Mouse (Mus musculus) CH12.LX (cell line): ENCODE measurements around the gene Mrrf. TPM values are rescaled to one million over a fixed set of nuclear protein-coding genes. Genes with fewer than 3 reads are reported as not detected.

ENCODE experiments used
- DNase-seq: peaks from one replicate; pipeline ENCODE4 v3.0.0-alpha.2; 2013; ENCODE audit errors: extremely low read depth
- H3K27ac ChIP-seq: 2 replicates; pipeline ENCODE4 v1.5.1; 2012; ENCODE audit warnings: low read depth, mild to moderate bottlenecking, control low read depth, moderate library complexity; ENCODE audit not compliant: insufficient read depth
- H3K27me3 ChIP-seq: replicated peaks from 2 replicates; pipeline ENCODE3; 2012; ENCODE audit warnings: inconsistent platforms
- H3K36me3 ChIP-seq, 2 experiments: replicated peaks in 1 of 2; 2 replicates each; pipeline versions ENCODE3 to v1.6.1; 2012; ENCODE audit warnings: inconsistent platforms in 1 of 2, low read length in 1 of 2, mild to moderate bottlenecking in 1 of 2, mixed read lengths in 1 of 2, moderate library complexity in 1 of 2; ENCODE audit not compliant: control insufficient read depth in 1 of 2, insufficient read depth in 1 of 2
- H3K4me1 ChIP-seq, 2 experiments: 2 replicates each; pipeline ENCODE4 v1.6.1; 2012; ENCODE audit warnings: inconsistent platforms in 1 of 2, moderate library complexity in 1 of 2; ENCODE audit not compliant: insufficient read depth in 2 of 2, control insufficient read depth in 1 of 2
- H3K4me2 ChIP-seq: 2 replicates; pipeline ENCODE4 v1.6.1; 2012; ENCODE audit warnings: low read depth, mild to moderate bottlenecking, control low read depth; ENCODE audit not compliant: poor library complexity, insufficient read depth, severe bottlenecking
- H3K4me3 ChIP-seq, 3 experiments: fragments of 150-350 bp in 1 of 3; sonication (generic) in 1 of 3; replicated peaks in 1 of 3; 2 replicates each; pipeline versions ENCODE3 to v1.5.1; 2011 to 2012; ENCODE audit warnings: low read depth in 2 of 3, low read length in 2 of 3, mild to moderate bottlenecking in 2 of 3, moderate library complexity in 2 of 3, control low read depth in 1 of 3, improper control_type of control experiment in 1 of 3, inconsistent platforms in 1 of 3, mixed read lengths in 1 of 3; ENCODE audit not compliant: poor library complexity in 1 of 3
- H3K79me2 ChIP-seq: replicated peaks from 2 replicates; pipeline ENCODE4 v1.6.1; 2012; ENCODE audit warnings: mild to moderate bottlenecking, moderate library complexity; ENCODE audit not compliant: control insufficient read depth, poor library complexity, insufficient read depth, severe bottlenecking; ENCODE audit errors: extremely low read depth
- H3K9ac ChIP-seq: 2 replicates; pipeline ENCODE4 v1.6.1; 2012; ENCODE audit warnings: low read depth, mild to moderate bottlenecking, control low read depth, moderate library complexity; ENCODE audit not compliant: insufficient read depth
- H3K9me3 ChIP-seq: replicated peaks from 2 replicates; pipeline ENCODE3; 2012; ENCODE audit warnings: low read length, inconsistent platforms, mixed read lengths
- CHD1 ChIP-seq: IDR thresholded peaks from 2 replicates; pipeline ENCODE4 v1.6.1; 2012; ENCODE audit warnings: low read depth, low read length, improper control_type of control experiment, inconsistent platforms
- CTCF ChIP-seq, 2 experiments: IDR thresholded peaks in 1 of 2; conservative IDR thresholded peaks in 1 of 2; 2 replicates each; pipeline ENCODE4 v1.5.1; 2011 to 2012; ENCODE audit warnings: low read depth in 2 of 2, low read length in 2 of 2, improper control_type of control experiment in 1 of 2, inconsistent platforms in 1 of 2, mild to moderate bottlenecking in 1 of 2, moderate library complexity in 1 of 2
- ELF1 ChIP-seq: IDR thresholded peaks from 2 replicates; pipeline ENCODE4 v1.6.1; 2014; ENCODE audit warnings: low read depth, mild to moderate bottlenecking, inconsistent platforms, low read length, improper control_type of control experiment
- JUN ChIP-seq: IDR thresholded peaks from 2 replicates; pipeline ENCODE4 v1.6.1; 2011; ENCODE audit warnings: low read depth, mild to moderate bottlenecking, low read length, improper control_type of control experiment, moderate library complexity; ENCODE audit not compliant: insufficient read depth
- JUND ChIP-seq: conservative IDR thresholded peaks from 2 replicates; pipeline ENCODE4 v1.6.1; 2011; ENCODE audit warnings: low read depth, low read length, improper control_type of control experiment
- MAZ ChIP-seq: IDR thresholded peaks from 2 replicates; pipeline ENCODE4 v1.6.1; 2012; ENCODE audit warnings: low read depth, mild to moderate bottlenecking, inconsistent platforms, low read length, improper control_type of control experiment, moderate library complexity
- MEF2A ChIP-seq: IDR thresholded peaks from 2 replicates; pipeline ENCODE4 v1.6.1; 2014; ENCODE audit warnings: low read depth, mild to moderate bottlenecking, inconsistent platforms, low read length, improper control_type of control experiment, borderline replicate concordance
- MYC ChIP-seq: IDR thresholded peaks from 2 replicates; pipeline ENCODE4 v1.6.1; 2011; ENCODE audit warnings: low read depth, mild to moderate bottlenecking, improper control_type of control experiment, low read length
- NELFE ChIP-seq: IDR thresholded peaks from 2 replicates; pipeline ENCODE4 v1.6.1; 2011; ENCODE audit warnings: low read depth, low read length, improper control_type of control experiment
- POLR2A ChIP-seq: IDR thresholded peaks from 2 replicates; pipeline ENCODE4 v1.6.1; 2011; ENCODE audit warnings: low read depth, mild to moderate bottlenecking, improper control_type of control experiment, low read length
- POLR2AphosphoS2 ChIP-seq: IDR thresholded peaks from 2 replicates; pipeline ENCODE4 v1.6.1; 2011; ENCODE audit warnings: low read depth, low read length, improper control_type of control experiment
- SIN3A ChIP-seq: IDR thresholded peaks from 2 replicates; pipeline ENCODE4 v1.6.1; 2012; ENCODE audit warnings: low read length, improper control_type of control experiment, inconsistent platforms
- SMC3 ChIP-seq: IDR thresholded peaks from 2 replicates; pipeline ENCODE4 v1.6.1; 2011; ENCODE audit warnings: low read depth, low read length, improper control_type of control experiment
- TBP ChIP-seq: conservative IDR thresholded peaks from 2 replicates; pipeline ENCODE4 v1.6.1; 2011; ENCODE audit warnings: low read depth, low read length, improper control_type of control experiment
- UBTF ChIP-seq: IDR thresholded peaks from 2 replicates; pipeline ENCODE4 v1.6.1; 2012; ENCODE audit warnings: low read depth, mild to moderate bottlenecking, inconsistent platforms, low read length, improper control_type of control experiment, moderate library complexity
- USF2 ChIP-seq: conservative IDR thresholded peaks from 2 replicates; pipeline ENCODE4 v1.6.1; 2011; ENCODE audit warnings: low read depth, low read length, improper control_type of control experiment
- ZC3H11A ChIP-seq: IDR thresholded peaks from 2 replicates; pipeline ENCODE4 v1.6.1; 2012; ENCODE audit warnings: low read depth, mild to moderate bottlenecking, inconsistent platforms, low read length, improper control_type of control experiment
- ZMIZ1 ChIP-seq: IDR thresholded peaks from 2 replicates; pipeline ENCODE4 v1.6.1; 2012; ENCODE audit warnings: low read depth, mild to moderate bottlenecking, inconsistent platforms, low read length, improper control_type of control experiment
- ZNF384 ChIP-seq: IDR thresholded peaks from 2 replicates; pipeline ENCODE4 v1.6.1; 2012; ENCODE audit warnings: low read depth, low read length, improper control_type of control experiment, inconsistent platforms
- dilution Hi-C: fragments of 300-500 bp; cut with MboI; formaldehyde crosslinking; loops from 2 replicates; pipeline ENCODE4 v1.14.3; 2020; ENCODE audit warnings: low sequenced_read_pairs; ENCODE audit not compliant: extremely low pct_unique_long_range_greater_than_20kb, extremely low pct_ligation_motif_present
- in situ Hi-C: fragments of 300-500 bp; cut with MboI; formaldehyde crosslinking; loops from 3 replicates; pipeline ENCODE4 v1.14.3; 2019; ENCODE audit warnings: low sequenced_read_pairs, low pct_ligation_motif_present, low pct_unique_long_range_greater_than_20kb, mixed read lengths
- polyA plus RNA-seq: library from polyadenylated mRNA; unstranded; fragments of >175 nt; gene quantifications from 2 replicates; pipeline ENCODE4 v1.2.1, GENCODE M21; 2012; ENCODE audit warnings: low read depth; ENCODE audit not compliant: insufficient read length
- total RNA-seq, 2 experiments: library from RNA; depleted of rRNA; stranded (reverse); fragments of 300-350 nt in 1 of 2; fragments of >200 nt in 1 of 2; gene quantifications; 2 replicates each; pipeline ENCODE4 v1.2.3; 2012 to 2014

The Mrrf gene
- total and polyA plus RNA-seq, 3 experiments, result 17.2 to 22.2 (median 20.9) TPM

- Histone ChIP-seq H3K4me2 (no peak overlapping the region), H3K9ac (no peak overlapping the region), H3K36me3 (peaks cover 35 to 81% of the 10 kb centered on the region in 2 experiments), H3K27me3 (no peaks in the 10 kb centered on the region), H3K9me3 (no peaks in the 10 kb centered on the region), H3K4me1 (peaks cover 0 to 5% of the 10 kb centered on the region in 2 experiments; a peak in 1 of 4 replicates), H3K27ac (no peak overlapping the region), H3K79me2 (no peaks in the 10 kb centered on the region), H3K4me3 (no peak overlapping the region)
- TF ChIP-seq TBP (no peak), NELFE (no peak), ZNF384 (no peak), MYC (no peak)
- dilution Hi-C loops, result no loop called here
- DNase-seq, result peak; percentile 7
- in situ Hi-C loops, result no loop called here
These were observed 21.3 kb downstream of the Mrrf start for GRCm38 (mm10) chr2:36157461-36157860.

GRCm38 (mm10) chr2:36159336-36159735, 23.1 kb downstream of the Mrrf start:
- no peaks in the 10 kb centered on the region for H3K9me3 ChIP-seq
- H3K4me2 ChIP-seq, result no peak overlapping the region
- peaks cover 0 to 5% of the 10 kb centered on the region in 2 experiments; a peak in 1 of 4 replicates for H3K4me1 ChIP-seq
- no peaks in the 10 kb centered on the region for H3K27me3 ChIP-seq
- no peak for TF ChIP-seq USF2
- TF ChIP-seq SMC3, result no peak
- TF ChIP-seq MEF2A, result no peak
- no peak for TF ChIP-seq ZNF384
- TF ChIP-seq NELFE, result no peak
- no peak for TF ChIP-seq CTCF (conservative IDR thresholded peaks at IDR 0.05 in 1 of 2, IDR thresholded peaks at IDR 0.05 in 1 of 2; ENCODE audit: low read depth in 2 of 2, low read length in 2 of 2)
- TF ChIP-seq TBP, result no peak
- no peak for TF ChIP-seq JUND
- TF ChIP-seq CHD1, result no peak
- TF ChIP-seq ZC3H11A, result no peak
- no peak for TF ChIP-seq UBTF
- H3K9ac ChIP-seq, result no peak overlapping the region
- H3K79me2 ChIP-seq, result no peaks in the 10 kb centered on the region
- DNase-seq, result no peak
- in situ Hi-C loops, result no loop called here
- H3K4me3 ChIP-seq, result no peak overlapping the region
- H3K27ac ChIP-seq, result no peak overlapping the region
- dilution Hi-C loops, result no loop called here
- H3K36me3 ChIP-seq, result peaks cover 29 to 83% of the 10 kb centered on the region in 2 experiments

- H3K9me3 ChIP-seq, result no peaks in the 10 kb centered on the region
- H3K36me3 ChIP-seq, result peaks cover 10 to 76% of the 10 kb centered on the region in 2 experiments
- no peak overlapping the region for H3K9ac ChIP-seq
- dilution Hi-C loops (no loop called here), in situ Hi-C loops (no loop called here)
- H3K4me2 ChIP-seq, result no peak overlapping the region
- H3K79me2 ChIP-seq, result no peaks in the 10 kb centered on the region
- H3K27ac ChIP-seq, result no peak overlapping the region
- TF ChIP-seq UBTF, result no peak
- no peak for TF ChIP-seq ZMIZ1
- TF ChIP-seq SMC3, result no peak
- TF ChIP-seq POLR2A, result no peak
- TF ChIP-seq POLR2AphosphoS2, result no peak
- no peak for TF ChIP-seq SIN3A
- TF ChIP-seq ELF1, result no peak
- no peak for TF ChIP-seq NELFE
- TF ChIP-seq MYC, result no peak
- no peak for TF ChIP-seq JUN
- no peak for TF ChIP-seq MAZ
- H3K4me1 ChIP-seq, result no peaks in the 10 kb centered on the region
- H3K4me3 ChIP-seq, result no peak overlapping the region
- DNase-seq, result no peak
- H3K27me3 ChIP-seq, result no peaks in the 10 kb centered on the region
These were observed 31.9 kb downstream of the Mrrf start for GRCm38 (mm10) chr2:36167990-36168618.
